Mouse (Mus musculus) urinary bladder, adult 18-20 months (tissue): Measurements from ENCODE around the gene Adrb1.
"Not testable (repeated sequence)": the region's sequence is repeated elsewhere in the genome, so short reads cannot be mapped to it uniquely, and the experiment has no call there.

Experiments used
- DNase-seq, 2 experiments: peaks; one replicate each; pipeline ENCODE4 v3.0.0; 2022; ENCODE audit warnings: low spot score in 2 of 2, mixed read lengths in 2 of 2

The Adrb1 gene

DNA sequence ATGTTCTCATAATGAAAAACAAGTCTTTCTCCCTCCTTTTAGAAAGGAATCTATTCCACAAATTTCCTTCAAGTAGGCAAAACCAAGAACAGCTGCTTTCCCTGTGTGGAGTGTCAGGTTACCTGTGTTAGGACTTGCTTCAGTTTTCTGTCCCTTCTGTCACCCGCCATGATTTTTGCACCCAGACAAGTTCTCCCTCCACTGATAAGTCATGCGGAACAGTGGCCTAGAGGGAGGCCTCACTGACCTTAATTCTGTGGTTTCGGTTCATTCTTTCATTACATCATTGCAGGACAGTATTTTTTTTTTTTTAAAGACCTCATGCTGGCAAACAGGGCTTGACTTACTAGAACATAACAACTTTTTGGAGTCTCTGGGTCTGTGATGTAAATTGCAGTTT, 27.3 kb downstream of the Adrb1 start:
- no peak for DNase-seq

DNA sequence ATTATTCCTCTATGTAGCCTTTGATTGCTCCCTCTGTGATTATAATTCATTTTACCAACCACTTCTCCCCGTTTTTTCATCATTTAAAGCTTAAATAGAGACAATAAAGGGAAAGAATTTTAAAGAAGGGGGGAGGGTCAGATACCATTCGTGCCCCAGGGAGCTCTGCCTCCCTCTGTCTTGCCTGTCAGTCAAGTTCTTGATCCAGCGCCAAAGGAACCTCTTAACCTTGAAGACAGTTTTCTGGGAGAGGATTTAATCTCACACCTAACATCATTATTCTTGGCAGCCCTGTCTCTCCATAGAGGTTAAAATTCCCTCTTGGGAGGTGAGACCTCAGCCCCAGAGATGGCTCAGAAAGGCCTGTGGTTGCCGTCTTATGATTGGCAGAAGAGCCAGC, 28.7 kb downstream of the Adrb1 start:
- DNase-seq = no peak

DNA sequence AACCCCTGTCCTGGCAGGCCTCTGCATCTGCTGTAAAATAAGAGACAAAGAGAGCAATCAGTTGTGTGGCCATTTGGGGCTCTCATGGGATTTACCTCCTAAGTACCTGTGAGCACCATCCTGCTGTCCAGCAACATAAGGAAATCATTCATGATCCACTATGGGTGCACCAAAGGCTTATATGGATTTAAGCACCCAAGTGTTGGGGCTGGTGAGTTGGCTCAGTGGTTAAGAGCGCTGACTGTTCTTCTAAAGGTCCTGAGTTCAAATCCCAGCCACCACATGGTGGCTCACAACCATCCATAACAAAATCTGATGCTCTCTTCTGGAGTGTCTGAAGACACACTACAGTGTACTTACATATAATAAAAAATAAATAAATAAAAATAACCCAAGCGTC, 32.5 kb downstream of the Adrb1 start:
- DNase-seq = not testable (repeated sequence)

DNA sequence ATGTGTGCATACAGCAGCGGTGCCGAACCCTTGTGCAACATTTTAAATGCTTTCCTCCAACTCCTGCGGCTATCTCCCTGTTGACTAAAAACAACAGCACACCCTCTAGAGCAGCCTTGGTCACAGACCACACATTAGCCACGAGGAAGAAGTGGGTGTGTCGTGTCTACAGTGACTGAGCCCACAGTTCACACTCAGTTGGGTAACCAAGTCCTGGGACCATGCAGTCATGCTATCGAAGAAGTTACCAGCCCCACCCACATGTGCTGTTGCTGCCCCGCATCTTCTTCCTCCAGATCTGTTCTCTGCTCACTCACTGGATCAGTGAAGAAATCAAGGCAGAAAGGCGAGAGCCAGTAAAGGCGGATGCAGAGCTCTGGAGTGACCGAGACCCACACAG, 34.4 kb downstream of the Adrb1 start:
- DNase-seq = no peak

DNA sequence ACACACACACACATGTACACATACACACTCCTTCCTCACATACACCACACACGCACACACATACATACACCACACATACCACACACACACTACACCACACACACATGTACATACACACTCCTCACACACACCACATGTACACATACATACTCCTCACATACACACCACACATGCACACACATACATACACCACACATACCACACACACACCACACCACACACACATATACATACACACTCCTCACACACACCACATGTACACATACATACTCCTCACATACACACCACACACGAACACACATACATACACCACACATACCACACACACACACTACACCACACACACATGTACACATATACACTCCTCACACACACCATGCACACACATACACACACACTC, 36.3 kb downstream of the Adrb1 start:
- DNase-seq = no peak

DNA sequence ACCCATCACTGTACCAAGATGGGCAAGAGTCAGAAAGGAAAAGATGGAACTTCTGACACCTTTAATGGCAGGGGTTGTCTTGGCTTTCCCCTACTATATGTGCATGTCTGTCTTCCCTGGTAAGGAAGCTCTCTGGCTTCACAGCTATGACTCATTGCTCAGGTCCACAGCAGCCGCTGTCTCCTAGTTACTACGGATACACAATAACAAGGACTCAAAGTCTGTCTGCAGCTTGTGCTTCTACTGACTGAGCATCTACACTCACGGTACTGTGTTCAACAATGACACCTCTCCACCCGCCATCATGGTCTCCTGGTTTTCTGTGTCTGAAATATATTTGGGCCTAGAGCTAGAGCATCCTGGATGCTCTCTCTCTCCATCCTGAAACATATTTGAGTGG, 37.7 kb downstream of the Adrb1 start:
- DNase-seq = no peak

DNA sequence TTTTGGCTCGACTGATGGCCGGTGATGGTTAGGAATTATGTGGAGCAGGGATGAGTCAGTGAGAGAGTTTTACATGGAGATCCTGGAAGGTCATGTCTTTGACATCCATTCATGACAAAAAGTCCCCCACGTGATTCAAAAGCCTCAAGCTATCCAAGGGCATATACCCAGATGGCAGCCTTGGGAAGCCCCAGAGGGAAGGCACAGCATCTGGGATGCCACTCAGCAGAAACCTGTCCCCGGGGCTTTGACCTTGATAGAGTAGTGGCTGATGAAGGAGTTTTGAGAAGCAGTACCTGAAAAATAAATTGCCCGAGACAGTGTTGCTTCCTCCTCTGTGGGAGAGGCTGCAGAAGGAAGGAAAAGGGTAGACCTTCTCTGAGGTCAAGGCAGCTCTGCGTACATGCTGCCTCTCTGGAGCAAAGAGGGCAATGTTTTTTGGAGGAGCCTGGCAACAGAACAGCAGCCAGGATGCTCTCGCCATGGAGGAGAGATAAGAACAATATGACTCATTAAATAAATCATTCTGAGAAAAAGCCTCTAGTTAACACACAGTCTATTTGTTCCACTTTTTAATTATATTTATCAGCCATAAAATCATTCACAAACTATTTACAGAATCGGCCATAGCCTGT, 38.4 kb downstream of the Adrb1 start:
- no peak for DNase-seq

DNA sequence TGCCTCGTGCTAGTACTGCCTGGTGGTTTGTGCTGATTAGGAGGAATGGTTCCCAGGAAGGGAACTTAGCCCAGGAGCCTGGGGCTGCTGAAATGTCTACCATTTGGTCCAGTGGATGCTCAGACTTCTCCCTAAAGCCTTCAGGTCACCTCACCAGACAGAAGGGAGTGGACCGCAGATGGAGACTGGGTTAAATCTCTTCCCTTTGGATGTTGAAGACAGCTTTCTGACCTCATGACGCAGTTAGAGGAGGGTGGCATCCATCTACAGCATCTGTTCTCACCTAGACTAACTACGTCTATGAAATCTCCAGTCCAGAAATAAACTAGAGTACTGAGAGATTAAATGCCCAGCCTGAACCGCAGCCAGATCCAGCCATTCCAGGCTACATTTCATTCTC, 39.1 kb downstream of the Adrb1 start:
- no peak for DNase-seq

DNA sequence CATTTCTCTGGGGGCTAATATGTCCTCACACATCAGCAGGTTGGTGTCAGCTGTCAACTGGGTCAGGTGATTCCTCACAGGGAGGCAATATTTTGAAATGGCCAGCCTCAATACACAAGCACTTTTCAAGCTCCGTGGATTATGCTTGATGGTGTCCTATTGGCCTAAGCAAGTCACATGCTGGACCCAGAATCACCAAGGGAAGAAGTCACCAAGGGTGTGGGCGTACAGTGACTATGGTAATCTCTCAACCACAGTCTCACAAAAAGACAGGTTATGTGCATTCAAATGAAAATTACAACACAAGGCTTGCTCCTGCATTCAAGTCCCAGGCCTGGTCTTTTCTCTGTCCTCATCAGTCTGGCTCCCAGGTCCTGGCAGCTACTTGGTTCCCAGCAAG, 39.7 kb downstream of the Adrb1 start:
- no peak for DNase-seq

DNA sequence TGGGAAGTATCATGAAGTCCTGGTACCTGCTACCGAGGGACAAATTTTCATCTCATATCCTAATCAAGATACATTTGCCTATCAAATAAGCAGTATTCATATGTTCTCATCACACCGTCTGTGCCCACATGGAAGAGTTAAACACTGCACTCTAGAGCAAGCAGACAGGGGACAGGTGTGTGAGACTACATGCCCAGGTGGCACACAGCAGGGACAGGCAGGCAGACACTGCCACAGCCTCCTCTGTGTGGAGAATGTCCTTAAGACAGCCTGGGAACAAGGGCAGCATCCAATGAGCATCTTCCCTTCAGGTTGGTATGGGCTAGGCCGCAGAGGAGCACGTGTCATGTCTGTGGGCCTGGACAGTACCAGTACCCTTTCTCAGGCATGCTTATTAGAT, 40.7 kb downstream of the Adrb1 start:
- DNase-seq = no peak

DNA sequence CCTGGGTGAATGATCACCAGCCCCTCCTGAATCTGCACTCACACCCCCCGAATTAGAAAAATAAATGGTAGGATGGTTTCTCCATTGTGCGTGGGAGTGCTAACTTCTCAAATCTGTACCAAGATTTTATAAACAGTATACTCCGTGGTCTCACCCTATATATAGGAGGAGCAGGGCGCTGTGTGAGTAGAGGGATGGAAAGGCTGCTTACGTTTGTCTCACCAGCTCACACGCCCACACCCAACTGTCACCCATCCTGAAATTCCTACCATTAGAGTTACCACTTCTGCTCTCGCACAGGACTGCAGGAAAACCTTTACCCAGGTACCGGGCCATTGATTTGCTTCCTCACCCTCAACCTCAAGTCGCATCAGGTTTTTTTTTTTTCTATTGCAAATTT, 47.0 kb downstream of the Adrb1 start:
- no peak for DNase-seq

DNA sequence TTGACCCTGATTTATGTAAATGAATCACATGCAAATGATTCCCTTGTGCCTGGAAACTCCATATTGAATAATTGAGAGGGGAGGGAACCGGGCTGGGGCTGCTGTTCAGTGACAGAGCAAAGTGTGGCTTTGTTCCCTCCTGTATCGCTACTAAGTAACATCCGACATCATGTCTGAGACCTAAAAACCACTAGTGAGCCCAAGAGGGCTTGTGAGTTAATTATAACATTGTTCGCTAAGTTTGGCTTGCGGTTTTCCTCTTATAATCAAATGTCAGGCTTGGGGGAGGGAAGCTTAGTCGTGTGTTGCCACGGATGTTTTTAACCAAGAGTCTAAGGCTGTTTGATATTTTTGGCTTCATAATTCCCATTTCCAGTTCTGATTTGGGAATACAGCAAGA, 50.2 kb downstream of the Adrb1 start:
- no peak for DNase-seq

DNA sequence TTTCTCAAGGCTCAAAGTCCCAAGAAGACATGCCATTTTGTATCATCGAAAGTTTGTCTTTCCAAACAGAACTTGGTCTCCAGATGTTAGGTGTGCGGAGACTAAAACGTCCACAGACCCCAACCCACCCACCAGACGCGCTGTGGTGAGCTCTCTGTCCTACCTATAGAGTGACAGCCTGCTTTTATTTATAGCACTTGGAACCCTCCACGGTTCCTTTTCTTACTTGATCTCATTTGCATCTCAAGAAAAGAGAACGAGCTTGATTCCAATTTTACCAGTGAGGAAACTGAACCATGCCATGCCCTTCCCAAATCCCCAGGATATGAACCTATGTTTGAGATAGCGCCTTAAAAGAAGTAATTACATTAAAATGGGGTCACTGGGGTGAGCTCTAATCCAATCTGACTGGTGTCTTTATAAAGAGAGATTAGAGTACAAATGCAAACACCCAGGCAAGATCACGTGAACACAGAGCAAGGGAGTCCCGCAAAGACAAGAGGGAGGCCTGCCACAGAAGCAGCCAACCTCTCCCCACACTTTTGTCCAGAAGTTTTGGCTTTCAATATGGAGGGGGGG, 51.5 kb downstream of the Adrb1 start:
- no peak for DNase-seq

DNA sequence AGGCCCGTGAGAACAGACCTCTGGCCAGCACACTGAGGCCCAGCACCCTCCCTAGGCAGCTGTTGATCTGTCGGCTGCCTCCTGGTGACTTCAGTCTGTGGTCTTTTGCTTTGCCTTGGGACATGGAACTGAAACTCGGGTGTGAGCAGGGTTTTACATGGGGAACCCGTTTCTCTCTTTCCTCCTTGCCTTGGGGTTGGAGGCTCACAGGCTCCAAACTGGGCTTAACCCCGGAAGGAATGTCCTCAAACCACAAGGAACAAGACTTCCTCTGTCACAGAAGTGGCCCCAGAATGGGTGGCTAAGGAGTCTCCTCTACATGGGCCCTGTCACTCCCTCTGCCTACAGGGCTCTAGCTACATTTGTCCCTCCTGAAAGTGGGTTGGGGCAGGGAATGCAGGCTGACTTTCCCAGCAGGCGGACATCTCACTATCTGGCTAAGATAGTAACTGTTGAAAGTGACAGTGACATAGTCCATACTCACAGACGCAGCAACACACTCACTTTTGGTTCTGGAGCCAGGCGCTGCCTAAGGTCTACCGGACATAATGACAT, 52.5 kb downstream of the Adrb1 start:
- DNase-seq = no peak

DNA sequence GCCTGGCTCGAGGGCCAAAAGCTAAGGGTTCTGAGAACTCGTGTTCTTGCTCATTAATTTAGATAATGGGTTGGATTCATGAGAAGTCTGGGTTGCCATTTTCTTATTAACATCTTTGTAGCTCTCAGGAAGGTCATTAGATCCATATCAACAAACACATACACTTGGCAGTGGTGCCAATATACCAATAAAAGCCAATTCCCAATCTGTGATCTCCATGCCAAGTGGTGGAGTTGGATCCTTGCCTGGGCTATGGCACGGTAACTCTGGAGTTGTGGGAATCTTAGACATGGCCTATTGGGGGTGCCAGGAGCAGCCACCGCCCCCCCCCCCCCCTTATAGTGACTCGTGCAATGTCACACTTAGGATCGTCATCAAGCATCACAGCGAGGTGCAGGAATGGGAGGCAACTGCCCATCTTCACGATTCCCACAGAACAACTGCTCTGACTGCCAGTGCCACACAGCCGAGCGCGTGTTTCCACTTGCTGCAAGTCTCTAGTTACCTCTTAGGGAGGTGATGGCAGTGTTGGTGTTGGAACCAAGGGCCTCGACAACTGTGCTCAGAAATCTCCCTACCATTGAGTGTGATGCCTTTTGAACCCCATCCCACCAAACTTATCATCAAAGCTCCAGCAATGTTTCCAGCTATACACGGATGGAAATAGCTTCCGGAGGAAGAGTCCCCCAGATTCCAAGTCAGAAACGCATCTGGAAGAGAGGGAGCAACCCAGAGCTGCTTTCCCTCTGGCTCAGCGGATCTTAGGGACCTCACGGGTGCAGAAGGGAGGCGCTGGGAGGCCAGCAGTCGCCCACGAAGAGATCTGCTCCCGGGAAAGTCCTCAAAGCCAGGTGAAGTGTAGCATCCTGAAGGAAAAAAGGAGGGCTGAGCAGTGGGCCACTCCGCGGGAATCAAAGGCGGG, 53.2 kb downstream of the Adrb1 start:
- no peak for DNase-seq

DNA sequence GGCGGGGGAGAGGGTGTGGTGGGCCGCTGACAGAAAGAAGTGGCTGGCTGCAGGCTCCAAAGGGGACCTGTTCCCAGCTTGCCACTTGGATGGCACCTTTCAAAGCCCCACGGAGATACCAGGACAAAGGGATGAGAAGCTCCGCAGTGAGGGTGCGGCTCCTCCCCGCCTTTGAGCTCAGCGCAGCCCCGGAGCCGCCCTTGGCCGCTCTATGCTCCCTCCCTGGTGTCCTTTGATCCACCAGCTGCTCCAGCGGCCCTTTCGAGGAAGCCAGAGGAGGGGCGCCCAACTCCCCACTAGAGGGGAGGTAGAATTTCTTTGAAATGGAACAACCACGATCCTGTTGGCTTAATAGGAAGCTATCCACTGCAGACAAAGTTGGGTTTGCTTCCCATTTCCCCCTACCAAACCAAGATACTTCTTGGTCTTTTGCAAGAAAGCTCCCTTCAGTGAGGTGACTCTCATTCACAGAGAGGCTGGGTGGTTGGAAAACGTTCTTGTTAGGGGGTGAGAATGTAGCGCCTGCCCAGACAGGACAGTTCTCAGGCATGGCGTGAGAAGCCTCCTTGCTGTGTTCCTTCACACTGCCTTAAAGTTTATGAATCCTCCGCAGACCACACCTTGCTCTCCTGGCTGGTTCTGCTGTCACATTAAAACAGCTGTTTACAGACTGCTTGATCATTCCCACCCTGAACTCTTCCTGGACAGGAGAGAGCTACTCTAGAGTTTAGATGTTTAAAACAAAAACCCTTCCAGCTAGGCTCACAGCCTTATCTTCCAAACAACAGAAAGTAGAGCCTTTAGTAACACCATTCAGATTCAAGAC, 54.1 kb downstream of the Adrb1 start:
- DNase-seq = no peak

DNA sequence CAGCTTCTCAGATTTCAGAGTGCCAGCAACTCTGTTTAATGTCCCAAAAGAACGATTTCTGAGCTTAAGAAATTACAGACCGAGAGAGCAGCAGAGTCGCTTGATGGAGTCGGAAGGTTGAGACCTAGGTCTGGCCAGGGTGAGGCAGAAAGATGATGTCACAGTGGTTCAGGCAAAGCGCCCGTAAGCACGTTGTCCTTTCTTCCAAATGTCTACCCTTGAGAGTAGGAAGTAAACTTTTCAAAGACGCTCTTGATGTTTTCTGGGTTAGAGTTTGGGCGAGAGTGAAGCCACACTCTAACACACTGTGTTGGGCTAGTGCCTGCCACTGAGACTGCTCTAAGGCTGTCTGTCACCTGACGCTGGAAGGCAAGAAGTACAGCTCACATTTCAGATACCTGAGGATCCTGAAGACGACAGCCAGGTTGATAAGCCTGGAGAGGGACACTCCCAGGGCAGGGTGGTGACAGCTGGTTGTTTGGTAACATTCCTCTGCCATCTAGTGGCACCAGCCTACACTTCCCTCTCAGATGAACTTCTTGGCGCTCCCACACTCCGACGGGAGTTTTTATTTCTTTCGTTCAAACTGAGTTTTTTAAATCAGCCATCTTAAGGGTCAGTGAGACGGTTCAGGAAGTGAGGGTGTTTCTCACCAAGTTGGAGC, 54.9 kb downstream of the Adrb1 start:
- DNase-seq = peak; percentile 26 to 41

DNA sequence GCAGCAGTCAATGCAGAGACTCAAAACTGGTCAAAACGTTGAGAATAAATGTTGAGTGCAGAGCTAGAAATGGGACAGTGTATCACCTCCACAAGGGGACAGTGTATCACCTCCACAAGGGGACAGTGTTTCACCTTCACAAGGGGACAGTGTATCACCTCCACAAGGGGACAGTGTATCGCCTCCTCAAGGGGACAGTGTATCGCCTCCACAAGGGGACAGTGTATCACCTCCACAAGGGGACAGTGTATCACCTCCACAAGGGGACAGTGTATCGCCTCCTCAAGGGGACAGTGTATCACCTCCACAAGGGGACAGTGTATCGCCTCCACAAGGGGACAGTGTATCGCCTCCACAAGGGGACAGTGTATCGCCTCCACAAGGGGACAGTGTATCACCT, 56.5 kb downstream of the Adrb1 start:
- not testable (repeated sequence) for DNase-seq
